Mouse (Mus musculus) testis, adult 10 weeks (tissue): ENCODE data around the gene Prr15. TPM values are rescaled to one million over a fixed set of nuclear protein-coding genes. Genes with fewer than 3 reads are reported as not detected.

Experiments
- polyA plus RNA-seq: library from polyadenylated mRNA; stranded (reverse); fragments of 350-450 nt; fragmentation: Illumina TruSeq; extraction: RNeasy Lipid Tissue Mini Kit (QIAGEN cat#74804); gene quantifications from one replicate; pipeline ENCODE4 v1.2.3, GENCODE M21; 2014; ENCODE audit warnings: low read depth, low replicate concordance

Prr15 gene
- polyA plus RNA-seq: 9.2 TPM

DNA sequence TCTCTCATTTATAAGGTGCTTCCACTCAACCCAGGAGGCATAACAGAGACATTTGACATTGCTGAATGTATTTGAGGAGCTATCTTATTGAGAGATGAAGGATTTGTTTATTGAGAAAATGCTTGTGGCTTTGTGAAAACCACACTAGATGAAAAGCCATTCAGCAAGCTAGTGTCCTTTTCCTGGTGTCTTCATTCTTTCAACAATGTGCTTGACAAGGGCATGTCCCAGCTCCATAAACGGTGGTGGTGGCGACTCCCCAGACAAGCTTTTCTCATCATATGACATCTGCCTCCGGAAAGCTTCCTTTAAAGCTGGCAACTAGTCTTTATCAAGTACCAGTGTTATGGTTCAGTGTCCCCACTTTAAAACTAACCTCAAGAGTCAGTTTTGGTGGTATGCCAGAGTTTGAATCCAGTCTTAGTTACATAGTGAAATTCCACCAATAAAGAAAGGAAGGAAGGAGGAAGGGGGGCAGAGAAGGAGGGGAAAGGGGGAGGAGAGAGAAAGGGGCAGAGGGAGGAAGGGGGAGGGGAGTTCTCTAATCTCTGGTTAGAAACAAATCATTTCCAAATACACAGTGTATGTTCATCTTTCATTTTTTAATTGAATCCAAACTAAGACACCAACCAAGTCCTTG lies at the start of gene Prr15:
Prr15 (plus strand) TSS at position 590 of the 640 bp plus-strand sequence.

Other genes starting within 250 kb of the Prr15 start
- gene Wipf3, start 103.8 kb downstream of the Prr15 start, polyA plus RNA-seq: 25.4 TPM
- gene Scrn1, start 240.7 kb downstream of the Prr15 start, polyA plus RNA-seq: 5.1 TPM